Mouse (Mus musculus) testis, adult 2 months (tissue): Measurements from ENCODE around the gene Gm20835. TPM values are rescaled to one million over a fixed set of nuclear protein-coding genes. Genes with fewer than 3 reads are reported as not detected.
"Not testable (repeated sequence)": the region's sequence is repeated elsewhere in the genome, so short reads cannot be mapped to it uniquely, and the experiment has no call there.

Source experiments
- H3K27ac ChIP-seq: fragments of 200-500 bp; 2 replicates; pipeline ENCODE4 v1.5.1; 2012; ENCODE audit warnings: low read depth, low read length; ENCODE audit not compliant: control insufficient read depth, insufficient read depth
- H3K27me3 ChIP-seq: fragments of 200-500 bp; 2 replicates; pipeline ENCODE4 v1.6.1; 2012; ENCODE audit warnings: mild to moderate bottlenecking, low read length, moderate library complexity; ENCODE audit not compliant: control insufficient read depth, insufficient read depth
- H3K36me3 ChIP-seq: fragments of 200-500 bp; 2 replicates; pipeline ENCODE4 v1.6.1; 2012; ENCODE audit warnings: mild to moderate bottlenecking, low read length; ENCODE audit not compliant: control insufficient read depth, insufficient read depth
- H3K4me1 ChIP-seq: fragments of 200-500 bp; 2 replicates; pipeline ENCODE4 v1.6.1; 2012; ENCODE audit warnings: low read length; ENCODE audit not compliant: control insufficient read depth, insufficient read depth
- H3K4me3 ChIP-seq: fragments of 200-500 bp; 2 replicates; pipeline ENCODE4 v1.5.1; 2012; ENCODE audit warnings: low read depth, mild to moderate bottlenecking, low read length, moderate library complexity, mixed read lengths; ENCODE audit not compliant: control insufficient read depth
- polyA plus RNA-seq: library from polyadenylated mRNA; depleted of rRNA; stranded (reverse); fragments of >200 nt; gene quantifications from 2 replicates; pipeline ENCODE4 v1.2.3, GENCODE M21; 2012; rRNA removed

The Gm20835 gene
- not detected in 2 replicates for polyA plus RNA-seq

GRCm38 (mm10) chrY:36735190-36735589 lies at the start of gene Gm20835:
Gm20835 (minus strand) TSS chrY:36735290.
- H3K27me3 ChIP-seq, H3K4me1 ChIP-seq, H3K4me3 ChIP-seq, H3K27ac ChIP-seq, H3K36me3 ChIP-seq: not testable (repeated sequence)
